Mouse (Mus musculus): ENCODE measurements around the gene Prrt2. TPM values are rescaled to one million over a fixed set of nuclear protein-coding genes. Genes with fewer than 3 reads are reported as not detected.

Gene Prrt2
- polyA plus RNA-seq, 1 experiment from 2014 or later = 62.4 TPM

GRCm38 (mm10) chr7:127025556-127026160, 4.6 kb upstream of the Prrt2 start:
- Histone ChIP-seq H3K4me2 (peak overlapping the region; percentile 89), H3K9ac (peak overlapping the region; percentile 89), H3K4me1 (replicated peaks) (peaks cover 54% of the 10 kb centered on the region), H3K27me3 (no peaks in the 10 kb centered on the region), H3K4me3 (peak overlapping the region; percentile 74), H3K9me3 (no peaks in the 10 kb centered on the region), H3K36me3 (peaks cover 14% of the 10 kb centered on the region), H3K27ac (replicated peaks) (peak overlapping the region; percentile 98)
- ATAC-seq (ENCODE audit: low FRiP score, low read depth) = no peak
- under 1% methylated on average over 43 of the region's 65 CpGs for WGBS

DNA sequence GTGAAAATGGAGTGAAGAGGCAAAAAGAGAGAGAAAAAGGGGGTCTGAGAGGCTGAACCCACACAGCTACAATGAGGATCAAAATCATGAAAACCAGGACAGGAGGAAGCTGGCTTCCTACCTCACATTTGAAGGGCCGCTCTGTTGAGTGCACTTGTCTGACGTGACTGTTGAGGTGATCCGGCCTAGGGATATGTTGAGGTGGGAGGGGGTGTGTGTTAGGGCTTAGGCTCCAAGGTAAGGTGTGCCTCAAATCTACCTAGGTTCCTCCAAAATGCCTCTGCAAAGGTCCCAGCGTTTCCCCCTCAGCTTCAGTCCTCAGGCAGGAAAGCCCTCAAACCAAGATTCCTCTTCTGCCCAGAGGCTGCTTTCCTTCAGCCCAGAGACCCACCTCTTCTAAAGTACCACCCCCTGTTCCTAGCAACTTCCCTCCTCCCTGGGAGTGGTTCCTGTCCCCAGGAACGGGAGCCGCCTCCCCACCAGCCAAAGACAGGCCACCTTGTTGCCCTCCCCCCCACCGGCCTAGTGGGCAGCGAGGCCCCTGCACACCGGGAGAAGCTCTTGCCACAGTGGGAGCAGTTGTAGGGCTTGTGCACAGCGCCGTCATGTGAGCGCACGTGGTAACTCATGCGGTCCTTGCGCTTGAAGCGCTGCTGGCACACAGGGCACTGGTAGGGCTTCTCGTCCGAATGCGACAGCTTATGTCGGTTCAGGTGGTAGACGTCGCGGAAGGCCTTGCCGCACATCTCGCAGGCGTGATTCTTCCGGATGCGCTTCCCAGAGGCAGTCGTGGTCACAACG, 3.9 kb upstream of the Prrt2 start:
- peaks cover 61% of the 10 kb centered on the region for H3K4me1 ChIP-seq (replicated peaks)
- WGBS = under 1% methylated on average over 30 of the region's 30 CpGs

DNA sequence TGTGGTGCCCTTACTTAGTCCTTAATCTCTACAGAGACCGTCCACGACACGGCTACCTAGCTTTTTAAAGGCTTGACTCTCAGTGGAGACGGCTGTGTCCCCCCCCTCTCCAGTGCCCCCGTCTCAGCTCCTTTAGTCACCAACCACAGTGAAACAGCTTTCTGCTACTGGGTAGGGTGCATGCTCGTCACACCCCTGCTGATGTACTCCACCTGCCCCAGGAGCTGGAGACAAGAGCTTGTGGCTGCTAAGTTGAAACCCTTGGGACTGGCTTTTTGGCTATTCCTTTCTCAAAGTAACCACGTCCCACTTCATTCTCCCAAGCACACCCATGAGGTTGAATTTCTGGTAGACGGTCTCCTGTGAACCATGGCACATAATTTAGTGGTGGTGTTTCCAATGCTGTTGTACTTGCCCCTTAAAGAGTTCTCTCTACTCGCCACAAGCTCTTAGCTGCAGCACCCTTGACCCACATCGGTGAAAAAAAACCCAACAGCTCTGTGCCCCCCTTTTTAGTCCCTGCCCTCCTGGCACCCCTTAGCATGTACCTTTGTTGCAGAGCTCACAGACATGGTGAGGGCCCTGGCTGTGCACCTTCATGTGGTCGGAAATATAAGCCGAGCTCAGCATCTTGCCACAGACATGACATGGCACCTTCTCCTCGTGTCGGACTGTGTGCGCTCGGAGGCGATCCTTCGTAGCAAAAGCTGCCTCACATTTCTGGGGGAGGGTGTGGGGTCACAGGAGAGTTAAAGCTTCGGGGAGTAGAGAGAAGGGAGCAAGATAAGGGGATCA, 3.1 kb upstream of the Prrt2 start:
- peaks cover 70% of the 10 kb centered on the region for H3K4me1 ChIP-seq (replicated peaks)
- peak overlapping the region; percentile 89 for H3K4me2 ChIP-seq
- peak overlapping the region; percentile 89 for H3K9ac ChIP-seq
- peaks cover 14% of the 10 kb centered on the region for H3K36me3 ChIP-seq
- H3K27me3 ChIP-seq = no peaks in the 10 kb centered on the region
- peak overlapping the region; percentile 74 for H3K4me3 ChIP-seq
- H3K9me3 ChIP-seq = no peaks in the 10 kb centered on the region
- H3K27ac ChIP-seq (replicated peaks) = peak overlapping the region; percentile 98
- no peak for ATAC-seq (ENCODE audit: low FRiP score, low read depth)
- WGBS = 22% methylated on average over 19 of the region's 19 CpGs

More for the DNA sequence above, 3.9 kb upstream of the Prrt2 start:
- no peaks in the 10 kb centered on the region for H3K9me3 ChIP-seq
- no peaks in the 10 kb centered on the region for H3K27me3 ChIP-seq
- peak overlapping the region; percentile 89 for H3K4me2 ChIP-seq
- peak overlapping the region; percentile 74 for H3K4me3 ChIP-seq
- peaks cover 14% of the 10 kb centered on the region for H3K36me3 ChIP-seq
- ATAC-seq (ENCODE audit: low FRiP score, low read depth) = peak; percentile 24
- H3K27ac ChIP-seq (replicated peaks) = peak overlapping the region; percentile 98
- H3K9ac ChIP-seq = peak overlapping the region; percentile 89

- ATAC-seq (ENCODE audit: low FRiP score, low read depth) = no peak
- peak overlapping the region; percentile 89 for H3K9ac ChIP-seq
- H3K36me3 ChIP-seq = peaks cover 14% of the 10 kb centered on the region
- H3K4me3 ChIP-seq = peak overlapping the region; percentile 74
- peak overlapping the region; percentile 89 for H3K4me2 ChIP-seq
- H3K4me1 ChIP-seq (replicated peaks) = peaks cover 74% of the 10 kb centered on the region
- no peaks in the 10 kb centered on the region for H3K27me3 ChIP-seq
- H3K9me3 ChIP-seq = no peaks in the 10 kb centered on the region
- 79% methylated on average over 13 of the region's 13 CpGs for WGBS
- H3K27ac ChIP-seq (replicated peaks) = peak overlapping the region; percentile 18; the same call in 1 of the 2 replicates
Observed at GRCm38 (mm10) chr7:127023272-127023691, 2.3 kb upstream of the Prrt2 start.

GRCm38 (mm10) chr7:127022528-127023271, 1.7 kb upstream of the Prrt2 start:
- Histone ChIP-seq H3K4me3 (peak overlapping the region; percentile 74; the same call in 1 of the 2 replicates), H3K4me2 (peak overlapping the region; percentile 89), H3K36me3 (peaks cover 14% of the 10 kb centered on the region), H3K9ac (peak overlapping the region; percentile 89), H3K27me3 (no peaks in the 10 kb centered on the region), H3K9me3 (no peaks in the 10 kb centered on the region), H3K27ac (replicated peaks) (peak overlapping the region; percentile 18; the same call in 1 of the 2 replicates), H3K4me1 (replicated peaks) (peaks cover 74% of the 10 kb centered on the region)
- 79% methylated on average over 7 of the region's 7 CpGs for WGBS
- no peak for ATAC-seq (ENCODE audit: low FRiP score, low read depth)

DNA sequence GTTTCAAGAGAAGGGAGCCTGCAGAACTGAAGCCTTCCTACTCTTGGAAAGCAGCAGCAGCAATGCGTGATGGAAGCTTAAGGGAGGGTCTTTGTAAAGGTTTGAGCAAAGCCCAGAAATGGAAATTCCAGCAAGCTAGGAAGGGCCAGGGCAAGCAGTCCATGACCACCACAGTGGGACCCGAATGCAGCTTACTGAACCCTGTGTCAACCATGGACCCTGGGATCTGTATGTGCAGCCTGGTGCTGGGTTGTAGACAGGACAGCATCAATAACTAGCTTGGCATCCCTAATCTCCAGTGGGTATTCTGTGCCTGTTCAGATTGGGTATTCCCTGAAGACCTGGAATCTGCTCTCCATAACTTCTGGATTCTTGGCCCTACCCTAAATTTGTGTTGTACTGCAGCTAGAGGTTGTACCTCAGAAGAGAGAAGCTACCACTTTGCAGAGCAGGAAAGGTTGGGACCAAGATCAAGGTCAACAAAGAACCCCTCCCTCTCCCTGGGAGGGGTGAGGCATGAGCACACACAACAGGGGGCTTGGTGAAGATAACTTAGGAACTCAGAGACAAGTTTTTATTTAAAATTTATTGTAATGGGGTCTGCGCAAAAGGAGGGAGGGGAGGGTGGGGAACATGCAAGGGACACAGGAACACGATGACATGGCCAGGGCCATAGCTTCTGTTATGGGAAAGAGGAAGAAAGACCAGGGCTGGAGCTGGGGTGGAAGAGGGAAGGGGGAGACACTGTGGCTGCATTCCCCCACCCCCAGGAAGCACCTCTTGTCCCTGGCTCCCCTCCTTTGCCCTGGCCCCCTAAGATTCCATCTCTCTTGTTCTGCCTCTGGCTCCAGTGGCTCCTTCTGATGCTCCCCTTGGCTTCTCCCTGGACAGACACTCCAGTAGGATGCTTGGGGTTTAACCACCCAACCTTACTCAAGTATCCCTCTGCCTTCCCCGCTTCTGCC, 834 bp upstream of the Prrt2 start:
- Histone ChIP-seq H3K9ac (peak overlapping the region; percentile 74), H3K4me1 (replicated peaks) (peaks cover 75% of the 10 kb centered on the region), H3K27me3 (no peaks in the 10 kb centered on the region), H3K27ac (replicated peaks) (peak overlapping the region; percentile 81), H3K9me3 (no peaks in the 10 kb centered on the region), H3K4me2 (peak overlapping the region; percentile 89), H3K4me3 (peak overlapping the region; percentile 44), H3K36me3 (peaks cover 14% of the 10 kb centered on the region)
- WGBS = 36% methylated on average over 5 of the region's 5 CpGs
- no peak for ATAC-seq (ENCODE audit: low FRiP score, low read depth)

GRCm38 (mm10) chr7:127020491-127020890, 520 bp downstream of the Prrt2 start:
- H3K4me2 ChIP-seq = peak overlapping the region; percentile 84
- H3K9ac ChIP-seq = peak overlapping the region; percentile 74
- peak overlapping the region; percentile 81 for H3K27ac ChIP-seq (replicated peaks)
- ATAC-seq (ENCODE audit: low FRiP score, low read depth) = no peak
- no peaks in the 10 kb centered on the region for H3K27me3 ChIP-seq
- H3K9me3 ChIP-seq = no peaks in the 10 kb centered on the region
- 31% methylated on average over 5 of the region's 5 CpGs for WGBS
- H3K36me3 ChIP-seq = peaks cover 17% of the 10 kb centered on the region
- H3K4me1 ChIP-seq (replicated peaks) = peaks cover 84% of the 10 kb centered on the region
- peak overlapping the region; percentile 44 for H3K4me3 ChIP-seq

DNA sequence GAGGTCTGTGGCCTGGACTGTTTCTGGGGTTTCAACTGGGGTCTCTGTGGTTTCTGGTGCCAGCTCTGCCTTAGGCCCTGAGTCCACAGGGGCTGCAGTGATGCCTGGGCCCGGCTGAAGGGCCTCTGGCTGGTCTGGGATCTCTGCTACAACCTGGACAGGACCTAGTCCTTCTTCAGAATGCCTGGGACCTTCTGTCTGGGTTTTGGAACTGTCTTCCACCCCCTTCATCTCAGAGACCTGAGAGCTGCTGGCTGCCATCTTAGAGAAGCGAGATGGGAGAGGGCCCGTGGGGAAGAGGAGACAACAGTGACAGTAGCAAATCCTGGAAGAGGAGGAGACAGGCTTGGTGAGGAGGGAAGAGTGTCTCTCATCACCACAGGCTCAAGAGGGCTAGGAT, 980 bp downstream of the Prrt2 start:
- Histone ChIP-seq H3K27me3 (no peaks in the 10 kb centered on the region), H3K36me3 (peaks cover 22% of the 10 kb centered on the region), H3K4me3 (peak overlapping the region; percentile 44), H3K9me3 (no peaks in the 10 kb centered on the region), H3K4me1 (replicated peaks) (peaks cover 87% of the 10 kb centered on the region), H3K27ac (replicated peaks) (peak overlapping the region; percentile 81), H3K4me2 (peak overlapping the region; percentile 84), H3K9ac (peak overlapping the region; percentile 74)
- 56% methylated on average over 3 of the region's 3 CpGs for WGBS
- no peak for ATAC-seq (ENCODE audit: low FRiP score, low read depth)

- Histone ChIP-seq H3K9ac (peak overlapping the region; percentile 74), H3K4me3 (peak overlapping the region; percentile 44), H3K9me3 (no peaks in the 10 kb centered on the region), H3K4me1 (replicated peaks) (peaks cover 87% of the 10 kb centered on the region), H3K27me3 (no peaks in the 10 kb centered on the region), H3K27ac (replicated peaks) (no peak overlapping the region), H3K36me3 (peaks cover 25% of the 10 kb centered on the region), H3K4me2 (peak overlapping the region; percentile 84)
- WGBS = 74% methylated on average over 14 of the region's 14 CpGs
- no peak for ATAC-seq (ENCODE audit: low FRiP score, low read depth)
Observed at GRCm38 (mm10) chr7:127019306-127019960, 1.6 kb downstream of the Prrt2 start.
